Mouse (Mus musculus) heart, postnatal 0 days (tissue): ENCODE data around the gene Brca1.
"Not testable (repeated sequence)": the region's sequence is repeated elsewhere in the genome, so short reads cannot be mapped to it uniquely, and the experiment has no call there.

ENCODE experiments used
- CTCF ChIP-seq: IDR thresholded peaks from 2 replicates; pipeline ENCODE4 v1.5.1; 2016; ENCODE audit warnings: antibody characterized with exemption, control low read depth, low read depth
- EP300 ChIP-seq: IDR thresholded peaks from 2 replicates; pipeline ENCODE4 v1.6.1; 2016; ENCODE audit warnings: antibody characterized with exemption, low read depth

- TF ChIP-seq CTCF, EP300: not testable (repeated sequence)
These were observed 102.2 kb downstream of the Brca1 start for GRCm38 (mm10) chr11:101449596-101449995.
